Mouse (Mus musculus) bone marrow, adult 2 months (tissue): ENCODE data around the gene Eif3k. TPM values are rescaled to one million over a fixed set of nuclear protein-coding genes. Genes with fewer than 3 reads are reported as not detected.

ENCODE experiments used
- H3K27ac ChIP-seq: fragments of 200-500 bp; 2 replicates; pipeline ENCODE4 v1.5.1; 2012; ENCODE audit warnings: low read depth, mild to moderate bottlenecking, control low read depth, inconsistent platforms, low read length; ENCODE audit not compliant: control insufficient read depth, poor library complexity, insufficient read depth
- H3K4me1 ChIP-seq: fragments of 200-500 bp; 2 replicates; pipeline ENCODE4 v1.6.1; 2011; ENCODE audit warnings: low read length; ENCODE audit not compliant: control insufficient read depth, insufficient read depth
- H3K4me3 ChIP-seq: fragments of 200-500 bp; replicated peaks from 2 replicates; pipeline ENCODE3; 2011; ENCODE audit warnings: mild to moderate bottlenecking, low read depth, low read length, control low read depth; ENCODE audit not compliant: control insufficient read depth
- CTCF ChIP-seq: fragments of 200-500 bp; IDR thresholded peaks from 2 replicates; pipeline ENCODE4 v1.5.1; 2011; ENCODE audit warnings: low read length, control low read depth; ENCODE audit not compliant: control insufficient read depth, insufficient read depth
- POLR2A ChIP-seq: fragments of 200-500 bp; IDR thresholded peaks from 2 replicates; pipeline ENCODE4 v1.6.1; 2011; ENCODE audit warnings: low read depth, mild to moderate bottlenecking, control low read depth, low read length, borderline replicate concordance; ENCODE audit not compliant: control insufficient read depth
- WGBS: fragments of 180-500 bp; shearing (Covaris S2); methylation state at CpG from one replicate; pipeline ENCODE4 v1.1.7; 2018; 5-methylcytosine and 5-hydroxymethylcytosine counted together
- polyA plus RNA-seq: library from polyadenylated mRNA; stranded (reverse); fragments of >200 nt; gene quantifications from 2 replicates; pipeline ENCODE4 v1.2.4, GENCODE M21; 2011; ENCODE audit warnings: low replicate concordance; ENCODE audit not compliant: missing spikeins, insufficient read depth, insufficient read length

Gene Eif3k
- polyA plus RNA-seq, 1 experiment = 225 TPM

- TF ChIP-seq POLR2A = no peak
- no peak for TF ChIP-seq CTCF
- WGBS = 36% methylated on average over 2 of the region's 2 CpGs
- Histone ChIP-seq H3K4me1 (peaks cover 4% of the 10 kb centered on the region), H3K27ac (peak overlapping the region; percentile 10; the same call in 1 of the 2 replicates), H3K4me3 (no peak overlapping the region)
Observed at GRCm38 (mm10) chr7:28953476-28954376, 27.9 kb downstream of the Eif3k start.

GRCm38 (mm10) chr7:28952786-28953185 lies 28.9 kb downstream of the Eif3k start:
- H3K27ac ChIP-seq = no peak overlapping the region
- WGBS = 40% methylated on average over 3 of the region's 3 CpGs
- H3K4me1 ChIP-seq = peaks cover 4% of the 10 kb centered on the region
- H3K4me3 ChIP-seq = no peak overlapping the region
- TF ChIP-seq POLR2A (no peak), CTCF (no peak)

- TF ChIP-seq POLR2A (no peak), CTCF (no peak)
- Histone ChIP-seq H3K4me3 (no peak overlapping the region), H3K27ac (no peak overlapping the region), H3K4me1 (peaks cover 2% of the 10 kb centered on the region)
- WGBS = 93% methylated on average over 2 of the region's 2 CpGs
Observed at GRCm38 (mm10) chr7:28951764-28952163, 29.9 kb downstream of the Eif3k start.

GRCm38 (mm10) chr7:28950346-28951037 lies 31.2 kb downstream of the Eif3k start:
- Histone ChIP-seq H3K4me1 (peaks cover 5% of the 10 kb centered on the region), H3K27ac (no peak overlapping the region), H3K4me3 (no peak overlapping the region)
- TF ChIP-seq POLR2A = no peak
- no peak for TF ChIP-seq CTCF
- 86% methylated on average over 10 of the region's 10 CpGs for WGBS

- TF ChIP-seq POLR2A (no peak), CTCF (no peak)
- Histone ChIP-seq H3K4me3 (no peak overlapping the region), H3K27ac (no peak overlapping the region), H3K4me1 (peaks cover 5% of the 10 kb centered on the region)
- WGBS = 78% methylated on average over 2 of the region's 2 CpGs
Observed at GRCm38 (mm10) chr7:28949298-28949697, 32.4 kb downstream of the Eif3k start.

- TF ChIP-seq POLR2A (no peak), CTCF (no peak)
- Histone ChIP-seq H3K27ac (no peak overlapping the region), H3K4me3 (no peak overlapping the region), H3K4me1 (peaks cover 2% of the 10 kb centered on the region; the same call in 1 of the 2 replicates)
- WGBS = 93% methylated on average over 7 of the region's 7 CpGs
Observed at GRCm38 (mm10) chr7:28948746-28949145, 32.9 kb downstream of the Eif3k start.

- TF ChIP-seq POLR2A (no peak), CTCF (no peak)
- Histone ChIP-seq H3K27ac (no peak overlapping the region), H3K4me1 (peaks cover 2% of the 10 kb centered on the region; the same call in 1 of the 2 replicates), H3K4me3 (no peak overlapping the region)
- 31% methylated on average over 1 of the region's 1 CpGs for WGBS
Observed at GRCm38 (mm10) chr7:28946271-28946610, 35.4 kb downstream of the Eif3k start.

- Histone ChIP-seq H3K27ac (no peak overlapping the region), H3K4me1 (peaks cover 2% of the 10 kb centered on the region; the same call in 1 of the 2 replicates), H3K4me3 (no peak overlapping the region)
- 63% methylated on average over 10 of the region's 10 CpGs for WGBS
- no peak for TF ChIP-seq POLR2A
Observed at GRCm38 (mm10) chr7:28945416-28946270, 36.0 kb downstream of the Eif3k start.
